Mouse (Mus musculus) testis, postnatal 10 days (tissue): ENCODE measurements around the gene Vmn1r61.

Experiments
- DNase-seq: peaks from one replicate; pipeline ENCODE4 v3.0.0; 2021; ENCODE audit warnings: low spot score

The Vmn1r61 gene

GRCm38 (mm10) chr7:5613195-5613594, at the start of gene Vmn1r61:
Vmn1r61 (minus strand) TSS chr7:5613295.
- no peak for DNase-seq
